Mouse (Mus musculus) forebrain, embryonic 12.5 days (tissue): ENCODE data around the gene Stt3a. TPM values are rescaled to one million over a fixed set of nuclear protein-coding genes. Genes with fewer than 3 reads are reported as not detected.

ENCODE experiments used
- ATAC-seq: fragments of 200-750 bp; cut with Nextera tagmentation; 2 replicates; pipeline ENCODE4 v1.8.0; 2017; ENCODE audit warnings: moderate TSS enrichment; ENCODE audit not compliant: low FRiP score
- H3K27ac ChIP-seq: fragments of 300-500 bp; sonication (generic); 2 replicates; pipeline ENCODE4 v1.5.1; 2016; ENCODE audit warnings: mild to moderate bottlenecking
- H3K27me3 ChIP-seq: fragments of 300-500 bp; sonication (generic); 2 replicates; pipeline ENCODE4 v1.6.1; 2016; ENCODE audit warnings: mild to moderate bottlenecking
- H3K36me3 ChIP-seq: fragments of 300-500 bp; sonication (generic); replicated peaks from 2 replicates; pipeline ENCODE4 v1.6.1; 2016; ENCODE audit warnings: mild to moderate bottlenecking
- H3K4me1 ChIP-seq: fragments of 300-500 bp; sonication (generic); 2 replicates; pipeline ENCODE4 v1.6.1; 2016
- H3K4me2 ChIP-seq: fragments of 300-500 bp; sonication (generic); 2 replicates; pipeline ENCODE4 v1.6.1; 2016; ENCODE audit warnings: mild to moderate bottlenecking, moderate library complexity
- H3K4me3 ChIP-seq: fragments of 300-500 bp; sonication (generic); replicated peaks from 2 replicates; pipeline ENCODE4 v1.5.1; 2016; ENCODE audit warnings: mild to moderate bottlenecking
- H3K9ac ChIP-seq: fragments of 300-500 bp; sonication (generic); 2 replicates; pipeline ENCODE4 v1.6.1; 2016; ENCODE audit warnings: mild to moderate bottlenecking
- H3K9me3 ChIP-seq: fragments of 300-500 bp; sonication (generic); 2 replicates; pipeline ENCODE4 v1.6.1; 2016
- WGBS: fragments of 180-500 bp; shearing (Covaris S2); methylation state at CpG from one replicate; pipeline ENCODE4 v1.1.7; 2016; 5-methylcytosine and 5-hydroxymethylcytosine counted together
- polyA plus RNA-seq: library from polyadenylated mRNA; unstranded; fragments of >200 nt; fragmentation: Nextera tagmentation; extraction: Ambion mirVana; gene quantifications from 2 replicates; pipeline ENCODE4 v1.2.1, GENCODE M21; 2016

Stt3a gene
- polyA plus RNA-seq, 1 experiment from 2014 or later, result 144 TPM

GRCm38 (mm10) chr9:36794487-36794886 is 27.0 kb upstream of the Stt3a start:
- 81% methylated on average over 2 of the region's 2 CpGs for WGBS
- no peak for ATAC-seq
- no peak overlapping the region for H3K4me2 ChIP-seq
- peaks cover 20% of the 10 kb centered on the region for H3K4me1 ChIP-seq
- no peak overlapping the region for H3K4me3 ChIP-seq
- no peak overlapping the region for H3K9ac ChIP-seq
- no peak overlapping the region for H3K27ac ChIP-seq
- no peaks in the 10 kb centered on the region for H3K27me3 ChIP-seq
- H3K9me3 ChIP-seq, result no peaks in the 10 kb centered on the region
- H3K36me3 ChIP-seq, result peaks cover 33% of the 10 kb centered on the region

DNA sequence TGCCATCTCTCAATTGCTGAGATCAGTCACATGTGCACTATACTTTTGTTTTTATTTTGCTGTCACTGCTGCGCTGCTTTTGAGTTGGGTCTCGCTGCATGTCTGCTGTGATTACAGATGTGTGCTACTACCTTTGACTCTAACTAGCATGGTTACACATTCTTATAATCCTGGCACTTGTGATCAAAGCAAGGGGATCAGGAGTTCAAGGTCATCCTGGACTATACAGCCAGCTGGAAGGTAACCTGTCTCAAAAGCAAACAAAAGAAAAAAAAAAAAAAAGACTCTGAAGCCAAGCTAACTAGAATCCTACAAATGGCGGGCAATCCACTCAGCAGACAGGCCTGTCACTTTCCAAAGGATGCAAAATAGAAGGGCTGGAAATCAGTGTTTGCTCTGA is 24.7 kb upstream of the Stt3a start:
- Histone ChIP-seq H3K27ac (no peak overlapping the region), H3K9ac (no peak overlapping the region), H3K4me1 (peaks cover 20% of the 10 kb centered on the region), H3K36me3 (peaks cover 54% of the 10 kb centered on the region), H3K9me3 (no peaks in the 10 kb centered on the region), H3K4me3 (no peak overlapping the region), H3K4me2 (no peak overlapping the region), H3K27me3 (no peaks in the 10 kb centered on the region)
- 82% methylated on average over 3 of the region's 3 CpGs for WGBS
- no peak for ATAC-seq

- no peak overlapping the region for H3K4me3 ChIP-seq
- WGBS, result 92% methylated on average over 2 of the region's 2 CpGs
- no peak overlapping the region for H3K27ac ChIP-seq
- H3K36me3 ChIP-seq, result peaks cover 91% of the 10 kb centered on the region
- no peaks in the 10 kb centered on the region for H3K4me1 ChIP-seq
- H3K9ac ChIP-seq, result no peak overlapping the region
- H3K27me3 ChIP-seq, result no peaks in the 10 kb centered on the region
- no peaks in the 10 kb centered on the region for H3K9me3 ChIP-seq
- ATAC-seq, result no peak
- H3K4me2 ChIP-seq, result no peak overlapping the region
These were observed 16.4 kb upstream of the Stt3a start for GRCm38 (mm10) chr9:36783921-36784320.

GRCm38 (mm10) chr9:36769048-36769413 is 1.6 kb upstream of the Stt3a start:
- peaks cover 8% of the 10 kb centered on the region for H3K36me3 ChIP-seq
- H3K9ac ChIP-seq, result no peak overlapping the region
- no peak overlapping the region for H3K4me3 ChIP-seq
- H3K27me3 ChIP-seq, result no peaks in the 10 kb centered on the region
- peak overlapping the region; percentile 66; the same call in 1 of the 2 replicates for H3K4me2 ChIP-seq
- ATAC-seq, result no peak
- WGBS, result 88% methylated on average over 1 of the region's 1 CpGs
- peaks cover 20% of the 10 kb centered on the region for H3K4me1 ChIP-seq
- no peak overlapping the region for H3K27ac ChIP-seq
- no peaks in the 10 kb centered on the region for H3K9me3 ChIP-seq

- WGBS, result 15% methylated on average over 25 of the region's 25 CpGs
- peak; percentile 13; the same call in 1 of the 2 replicates for ATAC-seq
- Histone ChIP-seq H3K4me2 (peak overlapping the region; percentile 66), H3K9me3 (no peaks in the 10 kb centered on the region), H3K27me3 (no peaks in the 10 kb centered on the region), H3K27ac (peak overlapping the region; percentile 72), H3K9ac (peak overlapping the region; percentile 74), H3K36me3 (peaks cover 13% of the 10 kb centered on the region), H3K4me3 (peak overlapping the region; percentile 70), H3K4me1 (peaks cover 20% of the 10 kb centered on the region)
These were observed 923 bp upstream of the Stt3a start for GRCm38 (mm10) chr9:36768156-36769047.

- no peak overlapping the region for H3K27ac ChIP-seq
- no peaks in the 10 kb centered on the region for H3K9me3 ChIP-seq
- H3K4me1 ChIP-seq, result peaks cover 20% of the 10 kb centered on the region
- H3K27me3 ChIP-seq, result no peaks in the 10 kb centered on the region
- no peak overlapping the region for H3K9ac ChIP-seq
- H3K4me2 ChIP-seq, result no peak overlapping the region
- WGBS, result 97% methylated on average over 1 of the region's 1 CpGs
- peaks cover 41% of the 10 kb centered on the region for H3K36me3 ChIP-seq
- ATAC-seq, result no peak
- H3K4me3 ChIP-seq, result no peak overlapping the region
These were observed 3.1 kb downstream of the Stt3a start for GRCm38 (mm10) chr9:36764378-36764777.

- 9% methylated on average over 12 of the region's 12 CpGs for WGBS
- Histone ChIP-seq H3K36me3 (peaks cover 25% of the 10 kb centered on the region), H3K4me3 (peak within 1 kb of the TSS; percentile 63), H3K4me2 (peak within 1 kb of the TSS; percentile 89), H3K27ac (peak within 1 kb of the TSS; percentile 95), H3K27me3 (no peaks in the 10 kb centered on the region), H3K4me1 (peaks cover 20% of the 10 kb centered on the region; the same call in 1 of the 2 replicates), H3K9ac (peak within 1 kb of the TSS; percentile 68), H3K9me3 (no peaks in the 10 kb centered on the region)
- peak; percentile 5; the same call in 1 of the 2 replicates for ATAC-seq
These were observed 40.3 kb downstream of the Stt3a start, which contains the start of gene Chek1 for GRCm38 (mm10) chr9:36727034-36727755. TSS of gene Chek1 (minus strand) at chr9:36727065.

- Histone ChIP-seq H3K27ac (peak overlapping the region; percentile 95), H3K9me3 (no peaks in the 10 kb centered on the region), H3K4me3 (peak overlapping the region; percentile 63), H3K4me2 (peak overlapping the region; percentile 89), H3K27me3 (no peaks in the 10 kb centered on the region), H3K9ac (peak overlapping the region; percentile 68), H3K36me3 (peaks cover 27% of the 10 kb centered on the region), H3K4me1 (peaks cover 20% of the 10 kb centered on the region; the same call in 1 of the 2 replicates)
- peak; percentile 95 for ATAC-seq
- under 1% methylated on average over 52 of the region's 53 CpGs for WGBS
These were observed 41.1 kb downstream of the Stt3a start for GRCm38 (mm10) chr9:36726131-36727033.

DNA sequence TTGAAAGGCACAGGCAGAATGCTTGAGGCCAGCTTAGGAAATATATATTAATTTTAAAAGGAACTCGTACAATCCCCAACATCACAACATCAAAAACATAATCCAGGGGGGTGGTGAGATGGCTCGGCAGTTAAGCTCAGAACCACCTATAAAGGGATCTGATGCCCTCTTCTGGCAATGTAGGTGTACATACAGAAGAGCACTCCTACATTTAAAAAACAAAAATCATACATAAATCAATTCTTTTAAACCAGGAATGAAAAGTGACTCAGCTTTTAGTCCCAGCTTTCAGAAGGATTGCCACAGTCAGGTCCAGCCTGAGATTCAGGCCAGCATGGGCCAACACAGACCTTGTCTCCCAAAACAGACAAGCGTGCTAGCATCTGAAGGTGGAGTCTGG is 50.9 kb downstream of the Stt3a start:
- ATAC-seq, result no peak
- peaks cover 45% of the 10 kb centered on the region for H3K36me3 ChIP-seq
- H3K9ac ChIP-seq, result no peak overlapping the region
- no peaks in the 10 kb centered on the region for H3K4me1 ChIP-seq
- no peak overlapping the region for H3K4me3 ChIP-seq
- H3K4me2 ChIP-seq, result no peak overlapping the region
- no peaks in the 10 kb centered on the region for H3K27me3 ChIP-seq
- H3K27ac ChIP-seq, result no peak overlapping the region
- no peaks in the 10 kb centered on the region for H3K9me3 ChIP-seq
- WGBS, result 75% methylated on average over 3 of the region's 3 CpGs

GRCm38 (mm10) chr9:36707304-36707703 is 60.2 kb downstream of the Stt3a start:
- WGBS, result 96% methylated on average over 6 of the region's 6 CpGs
- no peak for ATAC-seq
- Histone ChIP-seq H3K9ac (no peak overlapping the region), H3K27ac (no peak overlapping the region), H3K27me3 (no peaks in the 10 kb centered on the region), H3K36me3 (peaks cover 22% of the 10 kb centered on the region), H3K9me3 (no peaks in the 10 kb centered on the region), H3K4me1 (no peaks in the 10 kb centered on the region), H3K4me3 (no peak overlapping the region), H3K4me2 (no peak overlapping the region)

- Histone ChIP-seq H3K4me3 (no peak overlapping the region), H3K4me2 (no peak overlapping the region), H3K27me3 (no peaks in the 10 kb centered on the region), H3K27ac (no peak overlapping the region), H3K9me3 (no peaks in the 10 kb centered on the region), H3K9ac (no peak overlapping the region), H3K36me3 (peaks cover 19% of the 10 kb centered on the region), H3K4me1 (no peaks in the 10 kb centered on the region)
- no peak for ATAC-seq
- WGBS, result 78% methylated on average over 3 of the region's 3 CpGs
These were observed 61.6 kb downstream of the Stt3a start for GRCm38 (mm10) chr9:36705923-36706322.

- Histone ChIP-seq H3K27ac (no peak overlapping the region), H3K4me3 (no peak overlapping the region), H3K9ac (no peak overlapping the region), H3K4me1 (no peaks in the 10 kb centered on the region), H3K27me3 (no peaks in the 10 kb centered on the region), H3K36me3 (no peaks in the 10 kb centered on the region), H3K9me3 (no peaks in the 10 kb centered on the region), H3K4me2 (no peak overlapping the region)
- 96% methylated on average over 10 of the region's 10 CpGs for WGBS
- ATAC-seq, result no peak
These were observed 73.2 kb downstream of the Stt3a start for GRCm38 (mm10) chr9:36694276-36694675.
